Comparison of ENCODE assay signal across 24 mouse cellular contexts in genomic region chr17:86850700-86851337, GRCm38 (mm10).
DNase-seq lines count a peak whose midpoint lies in the region; ATAC-seq and TF ChIP-seq lines count a peak whose summit lies in the region.
"Had no signal": no experiment of that assay in that cellular context is flagged by ENCODE, and none has a peak within 500 bp of the region (broad histone marks: within the 10 kb centered on the region; RNA-seq: fewer than 3 reads in every experiment).

No protein-coding gene starts in this region.

- TF ChIP-seq CTCF in Patski (IDR thresholded peaks at IDR 0.05) = no peak

- ATAC-seq in CD4-positive, CD25-positive, alpha-beta regulatory T cell, adult 4 months = peak; percentile 42
- peak; percentile 8 for ATAC-seq in Patski
- ATAC-seq in megakaryocyte-erythroid progenitor cell, adult 5-6 weeks (replicated peaks; ENCODE audit: low FRiP score, low TSS enrichment, poor library complexity, severe bottlenecking) = no peak
- ATAC-seq: forebrain, embryonic 13.5 days; forebrain, embryonic 16.5 days; hindbrain, postnatal 0 days; intestine, embryonic 15.5 days had no signal

- in situ Hi-C loops in Patski (cut with MboI; ENCODE audit: low pct_unique_long_range_greater_than_20kb) = no loop called here

- POLR2A ChIA-PET in Patski (lab: Charles Lee) = interaction anchor here (0.8 kb wide), 1 partner anchor 422 kb away, joined by 3 read pairs; no protein-coding TSS in a partner anchor

- CTCF ChIA-PET in Patski (lab: Charles Lee) = no interaction called here

- H3K27me3 ChIP-seq in Patski = no peaks in the 10 kb centered on the region
- H3K27me3 ChIP-seq: embryonic facial prominence, embryonic 13.5 days; forebrain, embryonic 13.5 days; intestine, embryonic 15.5 days had no signal

- peak; percentile 69 for DNase-seq in CD4-positive helper T cell, adult 2 months (ENCODE audit: low read depth, low spot score)
- no peak for DNase-seq in Patski (ENCODE audit: low read depth, low spot score)
- DNase-seq in induced T-regulatory cell, adult 2 months (ENCODE audit: low read depth) = peak; percentile 76
- no peak for DNase-seq in lung, postnatal 36 days
- DNase-seq in right cerebral cortex, postnatal 25 days = no peak
- DNase-seq in gastrocnemius, adult 8-10 months (ENCODE audit: low spot score in 2 of 2) = no peak
- DNase-seq: adrenal gland, adult 8-10 months; adrenal gland, postnatal 25 days; cerebellum, adult 18-20 months; cerebellum, adult 9-10 months; cerebellum, postnatal 14 days; gastrocnemius, postnatal 14 days; heart, adult 18-20 months; heart, postnatal 14 days; heart, postnatal 4 days; kidney, adult 11 months; kidney, adult 8-10 months had no signal

Comparison
In these comparisons a context has a peak if more than half of its experiments do, and no peak if none do; other contexts are left out.
1. DNase-seq: peak in CD4-positive helper T cell, adult 2 months (single experiment) and induced T-regulatory cell, adult 2 months (single experiment); none in Patski (single experiment), lung, postnatal 36 days (single experiment), right cerebral cortex, postnatal 25 days (single experiment) and gastrocnemius, adult 8-10 months (0 of 2).